Mouse (Mus musculus) ovary, postnatal 10 days (tissue): ENCODE results near the gene Eif4ebp2.

Experiments
- DNase-seq: peaks from one replicate; pipeline ENCODE4 v3.0.0; 2022; ENCODE audit warnings: low spot score

Gene Eif4ebp2

GRCm38 (mm10) chr10:61383021-61383714 is 69.3 kb downstream of the Eif4ebp2 start, which contains the start of gene Pald1:
TSS of gene Pald1 (minus strand) at chr10:61383530.
- DNase-seq, result no peak

- no peak for DNase-seq
Observed at GRCm38 (mm10) chr10:61382281-61382731, 70.2 kb downstream of the Eif4ebp2 start.

GRCm38 (mm10) chr10:61381823-61382222 is 70.6 kb downstream of the Eif4ebp2 start:
- no peak for DNase-seq

GRCm38 (mm10) chr10:61380186-61380585 is 72.3 kb downstream of the Eif4ebp2 start:
- no peak for DNase-seq

DNA sequence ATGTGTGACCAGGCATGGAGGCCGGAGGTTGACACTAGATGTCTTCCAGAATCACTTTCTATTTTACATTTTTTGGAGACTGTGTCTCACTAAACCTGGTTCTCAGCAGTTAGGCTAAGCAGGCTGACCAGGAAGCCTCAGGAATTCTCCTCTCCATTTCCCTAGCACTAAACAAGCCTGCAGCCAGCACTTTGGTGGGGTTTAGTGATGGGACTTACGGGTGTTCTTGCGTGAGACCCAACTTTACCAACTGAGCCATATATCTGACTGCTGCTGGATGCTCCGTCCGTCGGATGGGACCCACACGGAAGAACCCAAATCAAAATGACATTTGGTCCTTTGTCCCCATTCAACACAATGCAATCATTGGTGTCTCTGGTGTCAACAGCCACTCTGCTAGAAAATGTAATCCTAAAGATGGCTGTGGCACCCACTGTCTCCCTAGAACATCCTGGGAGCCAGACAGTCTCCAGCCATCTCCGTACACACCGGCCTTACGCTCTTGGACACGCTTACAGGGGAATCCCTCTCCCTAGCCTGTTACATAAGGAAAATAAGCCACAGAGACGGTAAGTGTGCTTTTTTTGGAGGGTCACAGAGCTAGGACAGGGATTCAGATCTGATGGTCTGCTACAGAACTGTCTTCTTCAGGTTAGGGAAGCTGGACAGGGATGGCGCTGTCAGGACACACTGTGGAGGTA is 73.0 kb downstream of the Eif4ebp2 start:
- DNase-seq, result no peak

DNA sequence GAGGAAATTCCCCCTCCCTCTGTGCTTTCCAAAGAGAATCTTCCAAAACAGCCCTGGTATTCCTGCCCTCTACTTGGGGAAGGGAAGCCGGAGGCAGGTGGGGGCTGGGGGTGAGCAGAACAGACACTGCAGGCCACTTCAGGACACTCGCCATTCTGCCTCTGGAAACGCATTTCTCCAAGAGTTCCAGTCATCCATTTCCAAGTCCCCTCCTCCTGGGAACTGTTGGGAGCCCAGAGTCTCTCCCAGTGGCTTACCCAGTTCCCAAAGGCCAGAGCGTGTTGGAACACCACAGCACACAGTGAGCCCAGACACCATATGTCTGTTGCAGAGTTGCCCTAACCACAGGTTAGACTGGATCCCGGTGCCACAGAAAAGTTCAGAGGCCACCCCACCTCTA is 73.8 kb downstream of the Eif4ebp2 start:
- no peak for DNase-seq
